8 mouse cellular contexts compared by ENCODE assay signal in genomic region chr2:163994654-163994976, GRCm38 (mm10). TPM values are rescaled to one million over a fixed set of nuclear protein-coding genes. Genes with fewer than 3 reads are reported as not detected.
DNase-seq lines count a peak whose midpoint lies in the region; ATAC-seq and TF ChIP-seq lines count a peak whose summit lies in the region.

Gene Ywhab, plus strand, starts transcription at chr2:163994960.

- H3K9ac ChIP-seq in embryonic facial prominence, embryonic 12.5 days = peak within 1 kb of the TSS; percentile 94
- peak within 1 kb of the TSS; percentile 96 for H3K9ac ChIP-seq in heart, embryonic 12.5 days
- H3K9ac ChIP-seq in midbrain, embryonic 14.5 days (replicated peaks; ENCODE audit: low read length) = peak within 1 kb of the TSS; percentile 89

- H3K9me3 ChIP-seq in embryonic facial prominence, embryonic 12.5 days = no peaks in the 10 kb centered on the region
- no peaks in the 10 kb centered on the region for H3K9me3 ChIP-seq in heart, embryonic 12.5 days (replicated peaks)
- no peaks in the 10 kb centered on the region for H3K9me3 ChIP-seq in midbrain, embryonic 14.5 days (ENCODE audit: control insufficient read depth, low read length)

- WGBS in embryonic facial prominence, embryonic 12.5 days = under 1% methylated on average over 14 of the region's 14 CpGs
- WGBS in heart, embryonic 12.5 days = under 1% methylated on average over 10 of the region's 14 CpGs
- WGBS in midbrain, embryonic 14.5 days = 0% methylated on average over 13 of the region's 14 CpGs

- TF ChIP-seq POLR2A in testis, adult 2 months (IDR thresholded peaks at IDR 0.05; ENCODE audit: control insufficient read depth, low read depth, low read length) = no peak

- TF ChIP-seq CTCF in testis, adult 2 months (IDR thresholded peaks at IDR 0.05; ENCODE audit: control insufficient read depth, insufficient read depth, insufficient replicate concordance, low read depth, low read length) = no peak

- H3K4me2 ChIP-seq in embryonic facial prominence, embryonic 12.5 days (replicated peaks) = peak within 1 kb of the TSS; percentile 71
- peak within 1 kb of the TSS; percentile 70 for H3K4me2 ChIP-seq in heart, embryonic 12.5 days
- H3K4me2 ChIP-seq in midbrain, embryonic 14.5 days (ENCODE audit: low read length) = peak within 1 kb of the TSS; percentile 86

- H3K27ac ChIP-seq in testis, adult 2 months (ENCODE audit: control insufficient read depth, insufficient read depth, low read depth, low read length) = peak within 1 kb of the TSS; percentile 94
- H3K27ac ChIP-seq in embryonic facial prominence, embryonic 12.5 days = peak within 1 kb of the TSS; percentile 94
- peak within 1 kb of the TSS; percentile 94 for H3K27ac ChIP-seq in heart, embryonic 12.5 days (ENCODE audit: poor library complexity, severe bottlenecking)
- H3K27ac ChIP-seq in midbrain, embryonic 14.5 days (replicated peaks; ENCODE audit: low read depth, low read length) = peak within 1 kb of the TSS; percentile 91

- peaks cover 10% of the 10 kb centered on the region for H3K4me1 ChIP-seq in testis, adult 2 months (ENCODE audit: control insufficient read depth, insufficient read depth, low read length)
- H3K4me1 ChIP-seq in embryonic facial prominence, embryonic 12.5 days = peaks cover 21% of the 10 kb centered on the region
- H3K4me1 ChIP-seq in heart, embryonic 12.5 days (replicated peaks) = peaks cover 19% of the 10 kb centered on the region
- H3K4me1 ChIP-seq in midbrain, embryonic 14.5 days (ENCODE audit: control insufficient read depth, insufficient read depth, low read length) = peaks cover 17% of the 10 kb centered on the region

- no peaks in the 10 kb centered on the region for H3K27me3 ChIP-seq in testis, adult 2 months (ENCODE audit: control insufficient read depth, insufficient read depth, low read length)
- no peaks in the 10 kb centered on the region for H3K27me3 ChIP-seq in embryonic facial prominence, embryonic 12.5 days
- no peaks in the 10 kb centered on the region for H3K27me3 ChIP-seq in heart, embryonic 12.5 days (replicated peaks)
- no peaks in the 10 kb centered on the region for H3K27me3 ChIP-seq in midbrain, embryonic 14.5 days (ENCODE audit: control insufficient read depth, insufficient read depth, low read length)

- no peaks in the 10 kb centered on the region for H3K36me3 ChIP-seq in testis, adult 2 months (ENCODE audit: control insufficient read depth, insufficient read depth, low read length)
- H3K36me3 ChIP-seq in embryonic facial prominence, embryonic 12.5 days = 0 out of 2 replicates have a peak, but pooled peaks cover 4% of the 10 kb centered on the region
- H3K36me3 ChIP-seq in heart, embryonic 12.5 days = peaks cover 8% of the 10 kb centered on the region
- peaks cover 4% of the 10 kb centered on the region; the same call in 1 of the 2 replicates for H3K36me3 ChIP-seq in midbrain, embryonic 14.5 days (ENCODE audit: control insufficient read depth, insufficient read depth, low read length)

- peak within 1 kb of the TSS; percentile 95 for H3K4me3 ChIP-seq in testis, adult 2 months (ENCODE audit: control insufficient read depth, low read depth, low read length)
- peak within 1 kb of the TSS; percentile 99 for H3K4me3 ChIP-seq in embryonic facial prominence, embryonic 12.5 days
- peak within 1 kb of the TSS; percentile 93 for H3K4me3 ChIP-seq in heart, embryonic 12.5 days
- H3K4me3 ChIP-seq in midbrain, embryonic 14.5 days (replicated peaks; ENCODE audit: low read depth, low read length) = peak within 1 kb of the TSS; percentile 99

- ATAC-seq in embryonic facial prominence, embryonic 12.5 days (ENCODE audit: insufficient number of reproducible peaks, insufficient read depth, low FRiP score, low TSS enrichment) = no peak
- ATAC-seq in heart, embryonic 12.5 days (ENCODE audit: insufficient number of reproducible peaks, low FRiP score) = no peak
- ATAC-seq in midbrain, embryonic 14.5 days (ENCODE audit: low FRiP score, low TSS enrichment) = no peak

- DNase-seq in testis, postnatal 14 days (ENCODE audit: low spot score) = no peak
- peak in 1 of 2 experiments; percentile 92 for DNase-seq in layer of hippocampus, postnatal 36 days
- DNase-seq in midbrain, embryonic 14.5 days = no peak
- no peak for DNase-seq in T-cell, adult 2 months (ENCODE audit: low spot score)
- DNase-seq in lung, postnatal 36 days = no peak

RNA-seq across cellular contexts. Expression of gene Ywhab, which starts in this region (rescaled TPM):
- polyA plus RNA-seq in testis, adult 2 months (2012; rRNA removed) = 14.1 and 15.7 TPM in 2 replicates
- 327 and 340 TPM in 2 replicates for polyA plus RNA-seq in embryonic facial prominence, embryonic 12.5 days (2016; fragmentation: Nextera tagmentation; extraction: Ambion mirVana)
- polyA plus RNA-seq in heart, embryonic 12.5 days (2016; fragmentation: Nextera tagmentation; extraction: Ambion mirVana) = 270 and 271 TPM in 2 replicates
- total RNA-seq in layer of hippocampus, postnatal 36 days (2021) = 100 to 1,000 TPM; 531 to 565 TPM
- 394 and 437 TPM in 2 replicates for polyA plus RNA-seq in midbrain, embryonic 14.5 days (2014; fragmentation: Nextera tagmentation; extraction: Ambion mirVana)

Comparison
In these comparisons a context has a peak if more than half of its experiments do, and no peak if none do; other contexts are left out.
1. RNA of gene Ywhab (polyA plus RNA-seq): 394 to 437 TPM in midbrain, embryonic 14.5 days, 327 to 340 TPM in embryonic facial prominence, embryonic 12.5 days and 270 to 271 TPM in heart, embryonic 12.5 days; 14.1 to 15.7 TPM in testis, adult 2 months; every median in the first group is over 10 times any median in the second.
2. Peak in every context shown above with its lines, with median percentiles within 50 percentile points of each other: H3K27ac ChIP-seq, H3K4me3 ChIP-seq, H3K4me2 ChIP-seq and H3K9ac ChIP-seq.